Mouse (Mus musculus) megakaryocyte, embryonic 14.5 days (primary cell): Measurements from ENCODE around the gene Tpm1. TPM values are rescaled to one million over a fixed set of nuclear protein-coding genes. Genes with fewer than 3 reads are reported as not detected.

Source experiments
- H3K27me3 ChIP-seq: replicated peaks from 2 replicates; pipeline ENCODE3; 2012; ENCODE audit warnings: inconsistent platforms
- H3K36me3 ChIP-seq: replicated peaks from 2 replicates; pipeline ENCODE3; 2012; ENCODE audit warnings: low read length, inconsistent platforms, mixed read lengths
- H3K4me1 ChIP-seq: 2 replicates; pipeline ENCODE4 v1.6.1; 2012; ENCODE audit warnings: inconsistent platforms
- H3K4me3 ChIP-seq: replicated peaks from 2 replicates; pipeline ENCODE3; 2012; ENCODE audit warnings: moderate library complexity, mild to moderate bottlenecking, inconsistent platforms
- H3K9me3 ChIP-seq: 2 replicates; pipeline ENCODE4 v1.6.1; 2012; ENCODE audit warnings: inconsistent platforms
- FLI1 ChIP-seq: IDR thresholded peaks from 2 replicates; pipeline ENCODE4 v1.6.1; 2012; ENCODE audit warnings: low read length, inconsistent platforms, mixed read lengths
- GATA1 ChIP-seq: IDR thresholded peaks from 3 replicates; pipeline ENCODE4 v1.6.1; 2012; ENCODE audit warnings: mixed read lengths, low read length, inconsistent platforms, borderline replicate concordance
- polyA plus RNA-seq: library from polyadenylated mRNA; stranded (reverse); fragments of >175 nt; gene quantifications from 2 replicates; pipeline ENCODE4 v1.2.3, GENCODE M21; 2012; ENCODE audit warnings: low replicate concordance; ENCODE audit not compliant: insufficient read depth

The Tpm1 gene
- polyA plus RNA-seq, 1 experiment, result 240 TPM

GRCm38 (mm10) chr9:67077266-67077657 lies 28.1 kb upstream of the Tpm1 start:
- Histone ChIP-seq H3K36me3 (no peaks in the 10 kb centered on the region), H3K4me3 (no peak overlapping the region), H3K4me1 (peaks cover 5% of the 10 kb centered on the region; the same call in 1 of the 2 replicates), H3K9me3 (no peaks in the 10 kb centered on the region), H3K27me3 (peaks cover 25% of the 10 kb centered on the region)
- TF ChIP-seq FLI1 (no peak), GATA1 (no peak)

- Histone ChIP-seq H3K4me1 (no peaks in the 10 kb centered on the region), H3K4me3 (no peak overlapping the region), H3K9me3 (no peaks in the 10 kb centered on the region), H3K36me3 (no peaks in the 10 kb centered on the region), H3K27me3 (peaks cover 10% of the 10 kb centered on the region)
- no peak for TF ChIP-seq FLI1
- TF ChIP-seq GATA1, result no peak
Observed at GRCm38 (mm10) chr9:67072182-67072581, 23.0 kb upstream of the Tpm1 start.

- TF ChIP-seq GATA1, result no peak
- TF ChIP-seq FLI1, result no peak
- Histone ChIP-seq H3K4me3 (no peak overlapping the region), H3K27me3 (peaks cover 12% of the 10 kb centered on the region), H3K36me3 (no peaks in the 10 kb centered on the region), H3K9me3 (no peaks in the 10 kb centered on the region), H3K4me1 (no peaks in the 10 kb centered on the region)
Observed at GRCm38 (mm10) chr9:67071596-67071995, 22.4 kb upstream of the Tpm1 start.

- Histone ChIP-seq H3K36me3 (no peaks in the 10 kb centered on the region), H3K9me3 (no peaks in the 10 kb centered on the region), H3K4me1 (no peaks in the 10 kb centered on the region), H3K4me3 (no peak overlapping the region), H3K27me3 (peaks cover 12% of the 10 kb centered on the region)
- TF ChIP-seq GATA1 (no peak), FLI1 (no peak)
Observed at GRCm38 (mm10) chr9:67071103-67071502, 21.9 kb upstream of the Tpm1 start.

- H3K27me3 ChIP-seq, result peaks cover 14% of the 10 kb centered on the region
- no peaks in the 10 kb centered on the region for H3K9me3 ChIP-seq
- no peaks in the 10 kb centered on the region for H3K4me1 ChIP-seq
- TF ChIP-seq FLI1, result no peak
- no peak for TF ChIP-seq GATA1
- no peaks in the 10 kb centered on the region for H3K36me3 ChIP-seq
- no peak overlapping the region for H3K4me3 ChIP-seq
Observed at GRCm38 (mm10) chr9:67066616-67067015, 17.4 kb upstream of the Tpm1 start.

- H3K36me3 ChIP-seq, result no peaks in the 10 kb centered on the region
- H3K9me3 ChIP-seq, result no peaks in the 10 kb centered on the region
- H3K27me3 ChIP-seq, result peaks cover 29% of the 10 kb centered on the region
- H3K4me1 ChIP-seq, result no peaks in the 10 kb centered on the region
- no peak overlapping the region for H3K4me3 ChIP-seq
- TF ChIP-seq FLI1 (no peak), GATA1 (no peak)
Observed at GRCm38 (mm10) chr9:67059714-67060113, 10.5 kb upstream of the Tpm1 start.

- Histone ChIP-seq H3K27me3 (peaks cover 36% of the 10 kb centered on the region), H3K4me3 (no peak overlapping the region), H3K4me1 (no peaks in the 10 kb centered on the region), H3K36me3 (no peaks in the 10 kb centered on the region), H3K9me3 (peaks cover 3% of the 10 kb centered on the region; the same call in 1 of the 2 replicates)
- no peak for TF ChIP-seq FLI1
- no peak for TF ChIP-seq GATA1
Observed at GRCm38 (mm10) chr9:67058366-67058765, 9.2 kb upstream of the Tpm1 start.

- Histone ChIP-seq H3K36me3 (no peaks in the 10 kb centered on the region), H3K4me1 (peaks cover 37% of the 10 kb centered on the region), H3K9me3 (peaks cover 3% of the 10 kb centered on the region; the same call in 1 of the 2 replicates), H3K27me3 (peaks cover 83% of the 10 kb centered on the region), H3K4me3 (no peak overlapping the region)
- TF ChIP-seq FLI1 (no peak), GATA1 (no peak)
Observed at GRCm38 (mm10) chr9:67050736-67051337, 1.6 kb upstream of the Tpm1 start.

GRCm38 (mm10) chr9:67049836-67050235 lies 630 bp upstream of the Tpm1 start:
- Histone ChIP-seq H3K36me3 (no peaks in the 10 kb centered on the region), H3K4me1 (peaks cover 47% of the 10 kb centered on the region), H3K9me3 (peaks cover 3% of the 10 kb centered on the region; the same call in 1 of the 2 replicates), H3K27me3 (peaks cover 79% of the 10 kb centered on the region), H3K4me3 (no peak overlapping the region)
- no peak for TF ChIP-seq FLI1

- TF ChIP-seq GATA1 (no peak), FLI1 (no peak)
- Histone ChIP-seq H3K4me3 (peak overlapping the region; percentile 93), H3K4me1 (peaks cover 57% of the 10 kb centered on the region), H3K36me3 (no peaks in the 10 kb centered on the region), H3K9me3 (no peaks in the 10 kb centered on the region), H3K27me3 (peaks cover 71% of the 10 kb centered on the region)
Observed at GRCm38 (mm10) chr9:67048483-67049085, 622 bp downstream of the Tpm1 start.
